1 mouse cellular context compared by ENCODE assay signal in the genomic region with DNA sequence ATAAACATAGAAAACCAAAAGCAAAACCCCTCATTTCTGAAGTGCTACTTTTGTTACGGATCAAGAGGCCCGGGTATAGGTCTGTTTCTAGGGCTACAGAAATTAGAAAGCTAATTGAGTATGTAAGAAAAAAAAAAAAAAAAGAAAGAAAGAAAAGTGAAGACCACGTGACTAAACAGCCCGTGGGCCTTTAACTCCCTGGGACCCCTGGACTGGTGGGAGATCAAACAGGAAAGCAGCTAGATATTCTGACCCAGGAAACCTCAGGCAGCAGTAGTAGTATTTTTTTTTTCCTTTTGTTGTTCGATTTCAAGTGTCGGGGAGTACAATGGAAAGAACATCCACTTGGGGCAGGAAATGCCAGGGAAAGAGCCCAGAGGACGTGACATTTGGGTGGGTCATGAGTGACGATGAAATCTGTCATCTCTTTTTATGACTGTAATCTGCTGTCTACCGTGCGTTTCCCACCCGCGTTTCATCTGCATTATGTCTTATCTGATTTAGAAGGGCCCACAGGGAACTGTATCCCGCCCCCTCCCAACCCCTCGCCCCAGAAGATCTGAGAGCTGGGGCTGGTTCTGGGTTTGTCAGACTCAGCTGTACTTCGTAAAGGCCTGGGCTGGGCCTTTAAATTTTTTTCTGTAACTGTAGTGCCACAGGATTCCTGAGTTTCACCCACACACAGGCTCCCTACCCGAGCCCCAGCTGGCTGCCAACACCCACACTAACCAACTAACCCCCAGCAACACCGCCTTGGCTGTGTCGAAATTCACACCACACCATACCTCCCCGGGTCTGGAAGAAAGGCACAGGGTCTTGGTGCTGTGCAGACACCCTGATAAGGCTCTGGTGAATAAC.
TF ChIP-seq lines count a peak whose summit lies in the region.

No protein-coding gene starts in this region.

TF ChIP-seq in CH12.LX, 34 proteins besides CTCF, POLR2A, EP300 and RAD21:
- TF ChIP-seq UBTF (IDR thresholded peaks at IDR 0.05; ENCODE audit: low read depth, low read length), result no peak
- TF ChIP-seq CHD1 (IDR thresholded peaks at IDR 0.05; ENCODE audit: low read depth, low read length), result no peak
- 0 out of 2 replicates have a peak, but pooled peaks have one; percentile 14 for TF ChIP-seq ZNF384 (IDR thresholded peaks at IDR 0.05; ENCODE audit: low read depth, low read length)
- TF ChIP-seq RCOR1 (conservative IDR thresholded peaks at IDR 0.05; ENCODE audit: low read depth, low read length), result no peak
- no peak for TF ChIP-seq JUND (conservative IDR thresholded peaks at IDR 0.05; ENCODE audit: low read depth, low read length)
- 0 out of 2 replicates have a peak, but pooled peaks have one; percentile 1 for TF ChIP-seq USF1 (IDR thresholded peaks at IDR 0.05; ENCODE audit: low read depth, low read length)
- TF ChIP-seq CHD2 (IDR thresholded peaks at IDR 0.05; ENCODE audit: low read length), result no peak
- no peak for TF ChIP-seq MAX (IDR thresholded peaks at IDR 0.05; ENCODE audit: low read length)
